Mouse (Mus musculus) activated CD4-positive, CD25-positive, alpha-beta regulatory T cell, adult 4 months (primary cell): ENCODE results near the gene Tiam1. TPM values are rescaled to one million over a fixed set of nuclear protein-coding genes. Genes with fewer than 3 reads are reported as not detected.
A peak's percentile ranks its signal among the peaks of the same experiment; 100 is the strongest.

Source experiments
- ATAC-seq: one replicate; pipeline ENCODE4 v1.8.0; 2017
- polyA plus RNA-seq, 2 experiments: library from polyadenylated mRNA; unstranded; fragments of 100-300 nt; shearing (Covaris generic); gene quantifications; one replicate each; pipeline ENCODE4 v1.2.1; 2017

Tiam1 gene
- polyA plus RNA-seq, 2 experiments from 2014 or later: 49.7 to 53.9 TPM

DNA sequence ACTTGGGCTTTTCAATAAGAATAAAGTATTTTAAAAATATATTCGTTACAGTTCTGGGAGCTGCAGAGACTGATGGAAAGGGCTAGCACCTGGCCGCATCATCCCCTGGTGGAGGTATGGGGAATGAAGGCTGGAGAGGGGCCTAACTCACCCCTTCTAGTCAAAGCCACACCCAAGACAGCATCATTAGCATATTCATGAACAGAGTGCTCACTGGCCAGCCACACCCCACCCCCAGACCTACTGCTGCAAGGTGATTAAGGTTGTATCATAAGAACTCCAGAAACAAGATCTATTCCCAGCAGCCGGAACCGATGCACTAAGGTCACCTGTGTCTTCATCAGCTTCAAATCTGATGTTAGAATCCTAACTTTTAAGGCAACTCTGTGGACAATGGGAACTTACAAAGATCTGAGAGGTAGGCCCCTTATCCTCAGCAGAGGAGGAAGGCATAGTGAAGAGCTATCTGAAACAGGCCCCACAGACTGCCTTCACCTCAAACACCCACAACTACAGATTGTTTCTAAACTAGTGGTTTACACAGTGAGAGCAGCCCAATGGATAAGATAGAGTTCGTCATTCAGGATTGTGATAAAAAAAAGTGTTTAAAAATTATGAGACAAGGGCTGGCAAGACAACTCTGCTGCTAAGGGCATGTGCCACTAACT is 153.1 kb downstream of the Tiam1 start:
- no peak for ATAC-seq

DNA sequence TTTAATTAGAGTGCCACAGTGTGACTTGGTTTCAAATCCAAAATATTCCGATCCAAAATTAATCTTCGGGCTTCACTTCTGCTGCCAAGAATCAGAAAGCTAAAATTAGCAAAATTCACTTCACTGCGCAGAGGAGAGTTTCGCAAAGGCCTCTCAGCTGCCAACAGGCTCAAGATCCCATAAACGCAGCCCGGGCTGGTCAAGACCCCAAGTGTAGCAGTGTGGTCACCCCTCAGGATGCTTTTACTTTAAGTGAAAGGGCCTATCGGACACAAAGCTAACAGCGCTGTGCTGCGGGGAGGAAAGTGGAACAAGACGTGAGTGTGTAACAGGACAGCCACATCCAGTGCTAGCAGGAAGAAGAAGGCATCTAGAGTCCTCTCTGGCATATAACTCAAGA is 153.8 kb downstream of the Tiam1 start:
- no peak for ATAC-seq

DNA sequence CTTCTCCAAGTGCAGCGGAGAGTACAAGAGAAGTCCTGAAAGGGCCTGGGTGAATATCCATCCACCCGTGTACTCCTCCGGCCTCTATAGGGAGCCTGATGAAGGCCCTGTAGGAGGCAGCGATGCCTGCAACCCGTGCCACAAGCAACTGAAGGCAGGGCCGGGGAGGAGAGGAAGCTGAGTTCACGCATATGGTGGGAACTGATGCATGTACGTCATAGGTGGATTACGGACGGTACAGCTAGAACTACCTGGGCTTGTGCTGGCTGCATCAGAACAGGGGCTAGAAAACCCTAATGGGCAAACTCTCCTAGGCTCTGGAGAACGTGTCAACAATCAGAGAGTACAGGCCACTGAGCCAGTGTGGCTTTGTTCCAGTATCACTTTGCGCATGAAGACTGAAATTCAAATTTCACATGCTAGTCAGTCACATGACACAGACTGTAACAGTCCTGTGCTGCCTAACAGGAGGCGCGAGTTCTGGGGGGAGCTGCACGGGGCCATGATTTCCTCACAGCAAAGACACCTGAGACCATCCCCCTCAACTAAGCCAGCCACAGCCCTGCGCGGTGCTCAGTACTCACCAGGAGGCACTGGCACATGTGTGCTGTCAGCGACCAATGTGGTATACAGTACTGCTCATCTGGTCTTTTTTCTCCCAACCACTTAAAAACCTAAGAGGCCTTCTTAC is 156.8 kb downstream of the Tiam1 start:
- ATAC-seq: peak; percentile 57

DNA sequence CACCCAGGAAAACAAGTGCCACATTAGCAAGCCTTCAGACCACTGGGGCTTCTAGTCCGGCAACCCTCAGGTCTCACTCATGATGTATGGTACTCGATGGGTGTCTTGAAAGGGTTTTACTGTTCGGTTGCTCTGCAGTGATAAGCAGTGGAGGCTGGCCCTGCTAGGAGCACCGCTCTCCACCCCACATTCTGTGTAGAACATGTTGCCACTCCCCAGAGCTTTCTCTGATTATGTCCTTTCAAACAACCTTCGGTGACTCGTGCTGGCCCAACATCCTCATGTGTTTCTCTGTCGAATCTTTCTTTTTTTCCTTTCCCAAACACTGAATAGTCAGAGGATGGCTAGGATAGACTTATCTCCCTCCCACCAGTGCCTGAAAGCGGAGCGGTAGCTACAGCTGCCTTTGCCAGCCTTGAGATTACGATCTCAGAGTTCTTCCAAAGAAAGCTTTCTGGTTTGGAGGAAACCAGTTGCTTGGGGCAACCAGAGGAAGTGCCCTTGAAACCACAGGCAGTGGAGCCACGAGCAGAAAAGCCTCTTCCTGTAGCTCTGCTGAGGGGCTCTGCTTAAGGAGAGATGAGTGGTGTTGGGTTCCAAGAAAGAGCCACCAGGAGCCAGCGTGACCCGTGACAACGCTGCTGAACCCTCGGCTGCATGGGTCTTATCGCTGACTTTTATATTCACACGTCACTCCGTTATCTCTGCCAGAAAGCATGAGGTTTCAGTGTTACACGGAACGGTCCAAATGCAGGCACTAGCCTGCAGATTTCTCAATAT is 157.7 kb downstream of the Tiam1 start:
- ATAC-seq: peak; percentile 79

DNA sequence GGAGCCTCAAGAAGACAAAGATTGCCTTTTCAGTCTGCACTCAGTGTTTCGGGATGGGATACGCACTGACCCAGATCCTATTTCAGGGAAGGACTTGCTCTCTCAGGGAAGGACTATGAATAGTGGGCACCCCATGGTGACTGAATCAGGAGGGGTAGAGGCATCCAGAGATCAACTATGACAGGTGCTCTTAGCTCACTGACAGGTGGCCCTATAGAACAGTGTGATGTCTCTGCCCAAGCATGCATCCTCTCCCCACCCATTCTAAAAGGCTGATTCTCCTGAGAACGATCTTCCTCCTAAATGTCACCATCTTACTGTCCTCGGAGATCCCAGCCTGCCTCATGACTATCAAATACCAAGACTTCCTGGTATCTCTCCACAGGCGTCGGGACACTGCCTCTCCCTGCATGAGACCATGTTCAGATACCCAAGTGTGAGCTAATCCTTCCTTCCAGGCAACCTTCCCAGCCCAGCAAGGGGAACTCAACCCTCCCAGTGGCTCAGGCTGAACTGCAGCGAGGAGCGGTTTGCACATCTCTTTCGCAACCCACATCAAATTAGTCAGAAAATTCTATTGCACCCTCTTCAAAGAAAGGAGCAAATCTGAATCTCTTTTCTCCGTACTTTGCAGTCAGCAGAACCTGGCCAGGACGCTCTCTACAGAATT is 163.4 kb downstream of the Tiam1 start:
- ATAC-seq: no peak

DNA sequence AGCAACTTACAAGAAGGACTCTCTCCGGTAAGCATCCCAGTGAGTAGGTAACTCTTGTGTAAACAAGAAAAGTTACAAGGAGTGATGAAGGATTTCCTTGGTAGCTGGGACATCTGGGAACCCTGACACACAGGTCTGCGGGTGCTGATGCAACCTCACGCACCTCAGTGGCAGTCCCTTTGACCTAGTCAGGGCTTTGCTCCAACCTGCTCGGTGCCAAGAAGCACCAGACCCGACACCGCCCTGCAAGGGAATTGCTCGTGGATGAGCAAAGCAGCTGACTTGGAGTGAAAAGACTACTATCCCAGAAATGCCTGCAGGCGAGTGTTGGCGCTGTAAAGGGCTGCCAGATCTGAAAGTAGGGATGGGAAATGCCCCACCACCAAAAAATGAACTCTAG is 168.1 kb downstream of the Tiam1 start:
- no peak for ATAC-seq

DNA sequence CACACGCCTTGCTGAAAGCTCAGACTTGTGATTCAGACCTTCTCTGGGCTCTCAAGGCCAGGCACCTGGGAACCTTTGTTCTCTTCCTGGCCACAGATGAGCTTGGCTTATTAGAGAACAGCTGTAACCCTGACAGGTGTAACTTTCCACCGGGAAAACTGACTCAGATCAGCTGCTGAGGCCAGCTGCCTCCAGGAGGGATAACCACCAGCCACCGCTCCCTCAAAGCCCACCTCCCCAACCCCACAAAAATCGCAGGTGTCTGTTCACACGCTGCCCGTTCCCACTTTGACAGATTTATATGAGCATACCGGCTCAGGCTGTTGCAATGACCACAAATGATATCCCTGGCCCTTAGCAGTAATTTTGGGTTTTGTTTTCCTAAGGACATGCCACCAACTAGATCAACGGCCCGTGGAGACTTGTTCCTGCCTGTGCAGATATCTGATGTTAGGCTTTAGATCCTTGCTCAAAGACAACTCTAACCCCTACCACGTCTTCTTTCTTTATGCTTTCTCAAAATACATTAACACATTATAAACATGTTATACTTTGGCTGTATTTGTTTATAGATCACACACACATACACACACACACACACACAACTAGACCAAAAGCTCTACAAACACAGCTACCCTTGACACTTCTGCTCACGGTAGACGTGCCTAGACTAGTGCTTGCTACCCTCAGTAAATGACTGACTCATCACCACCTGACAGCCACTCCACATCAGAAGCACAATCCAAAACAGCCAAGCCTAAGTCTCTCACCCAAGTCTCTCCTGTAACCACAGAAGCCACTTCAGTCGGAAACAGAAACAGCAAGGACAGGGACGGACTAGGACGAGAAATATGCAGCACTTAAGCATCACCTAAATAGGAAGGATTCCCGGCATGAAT is 169.5 kb downstream of the Tiam1 start:
- no peak for ATAC-seq

DNA sequence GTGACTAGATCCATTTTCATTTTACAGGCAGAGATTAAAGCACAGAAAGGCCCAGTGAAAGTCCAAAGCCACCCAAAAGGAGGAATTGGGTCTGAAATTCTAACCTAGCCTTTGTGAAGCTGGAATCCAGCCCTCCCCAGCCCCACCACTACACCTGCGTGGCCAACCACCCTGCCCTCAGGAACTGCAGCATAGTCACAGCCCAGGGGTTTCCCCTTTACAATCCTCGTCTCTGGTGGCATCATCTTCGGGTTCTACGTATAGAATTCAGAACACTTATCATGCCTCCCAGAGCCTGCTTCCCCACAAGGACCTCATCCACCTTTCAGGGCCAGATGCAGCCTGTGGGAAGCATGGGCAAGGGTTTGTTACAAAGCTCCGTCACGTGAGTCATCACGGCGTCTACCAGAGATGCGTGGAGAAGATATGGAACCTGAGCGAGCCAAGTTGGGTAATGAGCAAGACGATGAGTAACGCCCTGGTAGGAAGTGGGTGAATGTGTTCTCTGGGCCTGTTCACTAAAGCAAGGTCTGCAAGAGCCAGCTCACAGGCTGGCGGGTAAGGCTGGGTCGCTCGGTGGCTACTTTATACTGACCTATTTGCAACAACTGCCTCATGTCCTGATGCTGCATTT is 170.6 kb downstream of the Tiam1 start:
- ATAC-seq: peak; percentile 97

DNA sequence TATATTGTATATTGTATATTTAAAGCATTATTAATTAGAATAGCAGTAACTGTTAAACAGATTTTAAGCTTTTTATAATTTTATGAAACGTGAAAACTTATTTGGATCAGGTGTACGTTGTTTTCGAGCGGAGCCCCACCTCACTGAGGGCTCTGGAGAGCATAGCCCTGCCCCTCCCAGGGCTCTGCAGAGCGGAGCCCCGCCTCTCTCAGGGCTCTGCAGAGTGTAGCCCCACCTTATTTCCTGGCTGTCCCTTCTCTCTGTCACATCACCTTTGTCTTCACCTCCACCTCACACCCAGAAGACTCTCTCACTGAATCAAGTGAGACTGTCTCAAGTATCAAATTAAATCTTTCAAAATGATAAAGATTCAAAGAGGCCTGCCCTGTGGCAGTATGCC is 171.6 kb downstream of the Tiam1 start:
- no peak for ATAC-seq

DNA sequence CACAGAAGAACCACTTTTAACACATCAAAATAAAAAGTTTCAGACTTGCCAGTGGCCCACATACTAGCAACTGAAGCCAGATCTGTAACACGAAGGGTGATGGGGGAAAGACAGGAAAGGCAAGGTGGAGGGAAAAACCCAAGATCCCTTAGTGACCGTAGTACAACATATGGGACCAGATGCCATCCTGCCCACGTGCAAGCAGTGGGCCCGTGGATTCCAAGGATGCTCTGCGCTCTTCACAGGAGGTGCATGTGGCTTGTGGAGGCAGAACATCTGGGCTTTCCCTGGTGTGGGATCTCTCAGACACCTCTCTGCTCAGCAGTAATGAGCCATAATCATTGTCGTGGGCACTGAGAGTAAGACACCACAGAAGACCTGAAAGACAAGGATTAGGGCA is 175.5 kb downstream of the Tiam1 start:
- no peak for ATAC-seq

DNA sequence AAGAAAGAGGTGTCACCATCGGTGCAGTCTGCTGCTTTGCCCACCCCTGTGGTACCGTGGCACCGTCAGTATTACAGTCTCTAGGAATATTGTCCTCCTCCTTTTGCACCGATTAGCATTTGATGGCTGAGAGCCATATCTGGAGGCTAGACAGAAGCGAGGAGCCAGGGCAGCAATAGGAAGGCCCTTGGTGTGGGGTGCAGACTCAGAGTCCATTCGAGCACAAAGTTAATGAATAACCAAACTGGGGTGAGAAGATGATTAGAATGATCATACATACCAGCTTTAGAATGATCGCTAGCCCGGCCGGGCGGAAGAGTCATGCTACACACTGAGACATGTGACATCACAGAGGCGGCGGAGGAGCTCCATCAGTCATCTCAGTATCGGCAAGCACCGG is 180.7 kb downstream of the Tiam1 start:
- no peak for ATAC-seq

DNA sequence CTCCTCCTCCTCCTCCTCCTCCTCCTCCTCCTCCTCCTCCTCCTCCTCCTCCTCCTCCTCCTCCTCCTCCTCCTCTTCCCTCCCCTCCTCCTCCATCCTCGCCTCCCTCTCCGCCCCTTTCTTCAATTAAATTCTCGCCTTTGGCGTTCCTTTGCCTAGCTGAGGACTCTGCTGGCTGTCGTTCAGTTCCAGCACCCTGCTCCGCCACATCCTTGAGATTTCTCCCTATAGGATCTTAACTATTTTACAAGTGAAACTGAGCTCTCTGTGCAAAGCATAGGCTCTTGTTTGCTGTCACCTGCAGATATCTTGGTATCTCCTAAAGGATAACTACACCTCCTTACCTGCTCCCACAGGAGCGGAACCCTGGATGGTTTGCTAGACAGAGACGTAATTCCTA is 182.7 kb downstream of the Tiam1 start:
- no peak for ATAC-seq

DNA sequence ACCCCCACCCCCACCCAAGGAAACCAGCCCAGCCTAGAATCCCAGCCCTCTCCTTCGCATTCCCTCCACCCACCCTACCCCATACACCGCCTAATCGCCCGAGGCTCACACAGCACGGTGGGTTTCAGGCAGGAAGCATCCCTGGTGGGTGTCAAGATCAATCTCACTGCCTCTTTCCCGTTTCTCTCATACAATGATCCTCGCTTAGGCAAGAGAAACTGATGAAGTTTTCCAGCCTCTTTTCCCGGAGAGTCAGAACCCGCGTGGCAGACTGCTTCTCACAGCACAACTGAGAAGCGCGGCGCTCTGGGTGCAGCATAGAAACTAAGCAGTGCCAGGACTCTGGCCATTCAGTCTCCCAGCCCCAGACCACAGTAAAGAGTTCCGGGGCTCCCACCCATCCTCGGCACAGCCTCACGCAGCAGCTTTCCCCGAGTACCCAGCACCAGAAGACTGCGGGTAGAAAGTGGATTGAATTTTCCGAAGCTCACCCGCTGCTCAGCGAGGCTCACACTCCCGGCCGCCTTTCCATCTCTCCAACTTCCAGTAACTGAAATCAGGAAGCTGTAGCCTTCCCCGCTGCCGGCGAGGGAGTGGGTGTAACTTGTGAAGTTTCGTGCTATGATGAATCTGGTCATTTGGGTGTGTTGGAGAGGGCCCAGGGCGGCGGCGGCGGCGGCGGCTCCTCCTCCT is 183.2 kb downstream of the Tiam1 start:
- ATAC-seq: no peak

DNA sequence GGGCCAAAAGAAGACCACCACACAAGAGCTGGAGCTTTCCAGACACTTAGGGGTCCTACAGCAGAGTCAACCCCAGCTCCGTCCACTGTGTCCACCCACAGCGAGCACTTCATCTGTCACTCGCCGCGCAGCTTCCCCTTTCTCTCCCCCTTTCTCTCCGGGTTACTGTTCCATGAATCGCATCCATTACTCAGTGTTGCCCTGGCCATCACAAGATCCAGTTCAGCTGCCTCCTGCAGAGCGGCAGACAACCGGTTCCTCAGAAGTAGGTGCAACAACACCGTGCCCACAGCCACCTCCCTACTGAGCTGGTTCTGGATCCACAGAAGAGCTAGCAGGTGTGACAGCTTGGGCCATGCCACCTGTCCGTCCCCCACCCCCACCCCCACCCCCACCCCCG is 184.6 kb downstream of the Tiam1 start:
- no peak for ATAC-seq

DNA sequence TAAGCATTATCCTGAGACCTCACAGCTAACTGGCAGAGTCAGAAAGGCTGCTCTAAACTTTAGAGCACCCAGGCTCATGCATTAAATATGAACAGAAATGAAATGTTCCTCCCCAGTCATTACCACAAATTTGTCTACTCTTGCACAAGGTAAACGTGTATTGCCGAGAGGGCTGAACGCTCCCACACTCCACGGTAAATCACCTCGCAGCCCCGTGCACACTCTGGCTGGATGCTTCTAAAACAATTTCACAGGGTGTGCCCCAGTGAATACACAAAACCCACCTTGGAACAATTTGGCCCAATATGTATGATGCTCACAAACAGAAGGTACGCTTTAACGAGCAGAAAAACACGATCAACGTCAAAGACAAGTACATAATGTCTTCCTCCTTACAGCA is 185.5 kb downstream of the Tiam1 start:
- ATAC-seq: no peak

DNA sequence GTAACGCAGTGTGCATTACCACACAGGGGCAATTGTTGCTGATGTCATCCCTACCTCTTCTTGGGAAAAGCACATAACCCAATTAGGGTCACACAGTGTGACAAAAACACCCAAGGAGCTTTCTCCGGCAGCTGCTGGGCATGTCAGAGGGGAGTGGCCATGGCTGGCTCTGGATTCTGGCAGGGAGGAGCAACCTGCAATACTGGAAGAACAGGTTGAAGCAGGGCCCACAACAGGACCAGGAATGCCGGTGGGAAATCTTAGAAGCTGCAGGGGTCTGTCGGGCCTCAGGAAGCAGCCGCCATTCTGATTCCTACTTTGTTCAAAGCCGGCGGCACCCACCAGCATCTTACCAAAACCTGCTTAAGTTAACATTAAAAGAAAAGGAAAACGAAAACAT is 189.0 kb downstream of the Tiam1 start:
- ATAC-seq: no peak

DNA sequence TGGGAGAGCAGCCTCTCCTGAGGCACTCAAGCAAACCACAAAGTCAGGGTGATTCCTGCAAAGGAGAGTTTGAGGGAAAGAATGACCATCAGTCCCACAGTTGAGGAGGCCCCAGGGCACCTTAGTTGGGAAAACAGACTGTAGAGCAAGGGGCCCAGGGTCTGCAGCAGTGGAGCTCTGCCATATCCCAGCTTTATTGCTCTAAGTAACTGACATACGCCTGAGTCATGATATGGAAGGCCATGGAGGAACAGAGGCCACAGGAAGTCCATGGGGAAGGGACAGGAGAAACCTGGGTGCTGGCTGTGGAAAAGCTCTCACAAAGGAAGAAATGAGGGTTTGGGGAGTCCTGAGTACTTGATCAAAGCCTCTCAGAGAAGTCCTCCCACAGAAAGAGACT is 189.5 kb downstream of the Tiam1 start:
- no peak for ATAC-seq

DNA sequence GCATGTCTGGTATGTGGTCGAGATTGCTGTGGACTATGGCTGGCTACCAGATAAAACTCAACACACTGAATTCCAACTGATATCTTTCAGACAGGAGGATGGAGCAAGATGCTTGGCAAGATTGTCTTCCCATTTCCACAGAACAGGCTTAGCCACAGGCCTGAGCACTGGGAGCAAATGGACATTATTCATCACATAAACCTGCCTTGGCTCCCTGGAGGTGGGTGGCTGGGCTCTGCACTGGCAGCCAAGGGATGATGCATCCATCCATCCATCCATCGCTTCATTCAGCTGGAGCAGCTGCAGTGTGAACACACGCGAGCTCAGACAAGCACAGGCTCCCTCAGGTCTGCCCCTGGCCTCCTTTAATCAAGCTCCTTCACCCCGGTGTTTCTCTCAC is 190.7 kb downstream of the Tiam1 start:
- ATAC-seq: no peak

DNA sequence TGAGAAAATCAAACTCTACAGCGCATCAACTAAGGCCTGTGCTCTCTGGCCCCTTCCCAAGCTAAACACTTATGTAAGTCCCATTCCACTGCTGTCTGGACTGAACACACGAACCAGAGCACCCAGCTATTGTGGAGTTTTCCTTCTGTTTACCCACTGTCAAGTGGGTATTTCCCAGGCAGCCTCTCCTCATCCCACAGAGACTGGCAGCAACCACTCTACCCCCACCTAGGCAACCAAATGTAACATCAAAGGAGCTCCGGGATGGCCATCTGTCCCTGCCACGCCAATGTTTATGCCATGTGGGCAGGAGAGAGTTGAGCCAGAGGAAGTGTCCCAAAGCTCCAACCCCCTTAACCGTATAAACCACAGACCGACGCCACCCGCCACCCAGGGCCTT is 192.8 kb downstream of the Tiam1 start:
- ATAC-seq: no peak

DNA sequence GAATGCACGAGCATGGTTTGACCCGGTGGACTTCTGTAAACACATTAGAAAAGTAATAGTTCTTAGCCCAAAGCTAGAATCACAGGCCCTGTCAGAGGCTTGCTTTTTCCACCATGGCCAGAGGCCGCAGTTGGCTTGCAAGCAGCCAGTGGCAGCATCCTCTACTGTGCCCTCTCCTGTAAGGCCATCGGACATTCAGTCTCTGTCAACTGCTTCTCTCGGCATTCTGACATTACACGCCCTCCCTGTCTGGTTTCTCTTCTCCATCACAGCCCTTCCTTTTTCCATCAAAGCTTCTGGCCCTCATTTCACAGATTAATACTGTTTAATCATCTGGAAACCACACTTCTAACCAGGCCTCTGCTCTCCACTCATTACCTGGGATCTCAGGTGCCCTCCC is 193.3 kb downstream of the Tiam1 start:
- no peak for ATAC-seq

DNA sequence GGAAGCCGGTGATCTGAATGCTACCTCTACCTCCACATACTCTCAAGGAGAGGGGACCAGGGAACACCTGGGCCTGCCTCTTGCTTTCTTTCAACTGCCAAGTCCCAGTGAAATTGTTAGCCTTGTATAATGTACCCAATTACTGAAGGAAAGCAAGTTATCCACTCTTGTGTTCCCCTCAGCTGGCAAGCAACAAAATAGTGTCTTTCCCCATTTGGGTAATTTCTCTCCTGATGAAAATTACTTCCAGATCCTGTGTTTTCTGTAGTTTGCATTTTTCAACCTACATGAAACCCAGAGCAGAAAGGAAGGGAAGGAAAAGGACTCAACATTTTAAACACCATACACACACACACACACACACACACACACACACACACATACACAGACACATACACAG is 195.5 kb downstream of the Tiam1 start:
- no peak for ATAC-seq
